Mouse (Mus musculus) liver, postnatal 0 days (tissue): Measurements from ENCODE around the gene Tcte2.

Source experiments
- CTCF ChIP-seq: sonication (generic); IDR thresholded peaks from 2 replicates; pipeline ENCODE4 v1.5.1; 2016; ENCODE audit warnings: antibody characterized with exemption, low read depth
- EP300 ChIP-seq: IDR thresholded peaks from 2 replicates; pipeline ENCODE4 v1.6.1; 2016; ENCODE audit warnings: antibody characterized with exemption, low read depth, mild to moderate bottlenecking

GRCm38 (mm10) chr17:13720187-13720586 is 41.4 kb downstream of the Tcte2 start:
- TF ChIP-seq CTCF (no peak), EP300 (no peak)
